Mouse (Mus musculus) liver, postnatal 0 days (tissue): ENCODE data around the gene Cnnm3. TPM values are rescaled to one million over a fixed set of nuclear protein-coding genes. Genes with fewer than 3 reads are reported as not detected.

Experiments used
- ATAC-seq: fragments of 200-750 bp; cut with Nextera tagmentation; 2 replicates; pipeline ENCODE4 v1.8.0; 2017; ENCODE audit warnings: mild to moderate bottlenecking, moderate library complexity
- DNase-seq: peaks from one replicate; pipeline ENCODE4 v3.0.0-alpha.2; 2016
- H3K27ac ChIP-seq: fragments of 300-500 bp; sonication (generic); 2 replicates; pipeline ENCODE4 v1.5.1; 2014; ENCODE audit warnings: antibody characterized with exemption, moderate library complexity, mild to moderate bottlenecking, low read depth
- H3K27me3 ChIP-seq: fragments of 300-500 bp; sonication (generic); 2 replicates; pipeline ENCODE4 v1.6.1; 2014; ENCODE audit warnings: low read length, control low read depth, mixed read lengths; ENCODE audit not compliant: insufficient read depth
- H3K36me3 ChIP-seq: fragments of 300-500 bp; sonication (generic); replicated peaks from 2 replicates; pipeline ENCODE4 v1.6.1; 2014; ENCODE audit warnings: mild to moderate bottlenecking, control low read depth, low read length, moderate library complexity, mixed read lengths; ENCODE audit not compliant: insufficient read depth
- H3K4me1 ChIP-seq: fragments of 300-500 bp; sonication (generic); 2 replicates; pipeline ENCODE4 v1.6.1; 2014; ENCODE audit warnings: antibody characterized with exemption, mild to moderate bottlenecking, control low read depth; ENCODE audit not compliant: insufficient read depth
- H3K4me2 ChIP-seq: fragments of 300-500 bp; sonication (generic); 2 replicates; pipeline ENCODE4 v1.6.1; 2014; ENCODE audit warnings: low read depth, mild to moderate bottlenecking, low read length, moderate library complexity, mixed read lengths
- H3K4me3 ChIP-seq: fragments of 300-500 bp; sonication (generic); 2 replicates; pipeline ENCODE4 v1.5.1; 2014; ENCODE audit warnings: low read depth, low read length
- H3K9ac ChIP-seq: fragments of 300-500 bp; sonication (generic); replicated peaks from 2 replicates; pipeline ENCODE4 v1.6.1; 2014; ENCODE audit warnings: mild to moderate bottlenecking, moderate library complexity
- H3K9me3 ChIP-seq: fragments of 300-500 bp; sonication (generic); 2 replicates; pipeline ENCODE4 v1.6.1; 2016; ENCODE audit warnings: mild to moderate bottlenecking, control low read depth, low read length, mixed read lengths
- CTCF ChIP-seq: sonication (generic); IDR thresholded peaks from 2 replicates; pipeline ENCODE4 v1.5.1; 2016; ENCODE audit warnings: antibody characterized with exemption, low read depth
- EP300 ChIP-seq: IDR thresholded peaks from 2 replicates; pipeline ENCODE4 v1.6.1; 2016; ENCODE audit warnings: antibody characterized with exemption, low read depth, mild to moderate bottlenecking
- WGBS: fragments of 180-500 bp; shearing (Covaris S2); extraction: QIAGEN DNeasy Blood & Tissue Kit; methylation state at CpG from one replicate; pipeline ENCODE4 v1.1.7; 2014; ENCODE audit not compliant: insufficient replicate concordance; 5-methylcytosine and 5-hydroxymethylcytosine counted together
- polyA plus RNA-seq: library from polyadenylated mRNA; unstranded; fragments of >200 nt; fragmentation: Nextera tagmentation; extraction: Ambion mirVana; gene quantifications from 2 replicates; pipeline ENCODE4 v1.2.1, GENCODE M21; 2015

The Cnnm3 gene
- polyA plus RNA-seq, 1 experiment from 2014 or later = 0.92 TPM

DNA sequence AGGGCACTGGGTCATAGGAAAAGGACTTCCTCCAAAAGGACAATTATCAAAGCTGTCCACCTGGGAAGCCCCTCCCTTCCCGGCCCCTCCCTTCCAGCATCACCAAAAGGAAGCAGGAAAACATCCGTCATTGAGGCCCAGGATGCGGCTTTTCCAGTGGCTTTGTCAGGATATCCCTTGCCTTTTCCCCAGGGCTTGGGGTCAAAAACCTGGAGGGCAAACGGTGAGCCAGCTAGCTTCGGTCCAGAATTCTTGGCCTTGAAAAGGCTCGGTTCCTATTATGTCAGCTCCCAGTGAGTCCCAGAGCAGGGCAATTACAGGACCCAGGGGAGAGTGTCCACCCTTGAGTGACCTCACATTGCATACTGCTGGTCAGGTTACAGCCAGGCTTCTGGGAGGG, 49.2 kb downstream of the Cnnm3 start:
- DNase-seq = no peak
- Histone ChIP-seq H3K4me3 (no peak overlapping the region), H3K36me3 (no peaks in the 10 kb centered on the region), H3K27me3 (peaks cover 37% of the 10 kb centered on the region), H3K27ac (no peak overlapping the region), H3K9ac (no peak overlapping the region), H3K4me2 (no peak overlapping the region), H3K4me1 (peaks cover 16% of the 10 kb centered on the region), H3K9me3 (no peaks in the 10 kb centered on the region)
- ATAC-seq = no peak
- 55% methylated on average over 6 of the region's 6 CpGs for WGBS
- TF ChIP-seq EP300 = no peak
- no peak for TF ChIP-seq CTCF

DNA sequence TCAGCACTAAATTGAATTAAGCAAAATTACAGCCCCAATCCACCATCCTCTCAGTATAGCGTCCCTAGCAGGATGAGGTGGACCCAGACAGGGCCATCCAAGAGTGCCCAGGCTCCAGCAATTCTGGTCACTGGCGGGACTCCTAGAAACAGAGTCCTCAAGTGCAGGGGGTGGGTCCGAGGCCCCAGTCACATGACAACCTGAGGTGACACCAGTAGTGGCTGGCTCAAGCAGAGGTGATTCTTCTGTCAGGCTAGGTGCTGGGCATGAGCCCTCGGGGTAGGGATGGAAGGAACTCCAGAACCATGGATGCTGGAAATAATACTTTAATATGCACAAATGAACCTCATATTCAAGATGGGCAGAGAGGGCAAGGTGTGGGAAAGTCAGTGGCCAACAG, 50.7 kb downstream of the Cnnm3 start:
- H3K27me3 ChIP-seq = peaks cover 32% of the 10 kb centered on the region
- no peak overlapping the region for H3K27ac ChIP-seq
- peaks cover 12% of the 10 kb centered on the region; the same call in 1 of the 2 replicates for H3K4me1 ChIP-seq
- ATAC-seq (no peak), DNase-seq (no peak)
- no peak for TF ChIP-seq CTCF
- TF ChIP-seq EP300 = no peak
- no peak overlapping the region for H3K4me3 ChIP-seq
- H3K9ac ChIP-seq = no peak overlapping the region
- no peaks in the 10 kb centered on the region for H3K9me3 ChIP-seq
- 67% methylated on average over 4 of the region's 4 CpGs for WGBS
- no peaks in the 10 kb centered on the region for H3K36me3 ChIP-seq
- H3K4me2 ChIP-seq = no peak overlapping the region

DNA sequence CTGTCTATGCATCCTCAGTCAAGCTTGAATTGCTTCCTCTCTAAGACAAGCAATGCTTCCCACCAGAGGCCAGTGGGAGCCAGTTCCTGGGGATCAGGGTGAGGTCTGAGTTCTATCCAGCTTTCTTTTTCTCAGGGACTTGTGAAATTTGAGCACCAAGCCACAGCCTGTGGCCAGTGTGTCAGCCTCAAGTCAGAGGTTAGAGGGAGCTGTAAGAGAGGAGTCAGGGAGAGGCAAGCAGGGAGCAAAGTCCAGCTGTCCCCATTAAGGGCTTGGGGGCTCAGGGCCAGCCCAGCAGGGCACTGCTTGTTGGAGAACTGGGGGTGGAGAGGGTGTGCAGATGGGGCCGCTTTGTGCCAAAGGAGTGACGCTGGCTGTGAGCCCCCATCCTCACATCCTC, 51.5 kb downstream of the Cnnm3 start:
- TF ChIP-seq CTCF = no peak
- no peak for TF ChIP-seq EP300
- WGBS = 83% methylated on average over 2 of the region's 2 CpGs
- no peak for ATAC-seq
- H3K9me3 ChIP-seq = no peaks in the 10 kb centered on the region
- no peak overlapping the region for H3K9ac ChIP-seq
- H3K36me3 ChIP-seq = no peaks in the 10 kb centered on the region
- no peak for DNase-seq
- H3K27me3 ChIP-seq = peaks cover 24% of the 10 kb centered on the region
- no peak overlapping the region for H3K4me3 ChIP-seq
- no peak overlapping the region for H3K27ac ChIP-seq
- no peak overlapping the region for H3K4me2 ChIP-seq
- peaks cover 12% of the 10 kb centered on the region; the same call in 1 of the 2 replicates for H3K4me1 ChIP-seq

DNA sequence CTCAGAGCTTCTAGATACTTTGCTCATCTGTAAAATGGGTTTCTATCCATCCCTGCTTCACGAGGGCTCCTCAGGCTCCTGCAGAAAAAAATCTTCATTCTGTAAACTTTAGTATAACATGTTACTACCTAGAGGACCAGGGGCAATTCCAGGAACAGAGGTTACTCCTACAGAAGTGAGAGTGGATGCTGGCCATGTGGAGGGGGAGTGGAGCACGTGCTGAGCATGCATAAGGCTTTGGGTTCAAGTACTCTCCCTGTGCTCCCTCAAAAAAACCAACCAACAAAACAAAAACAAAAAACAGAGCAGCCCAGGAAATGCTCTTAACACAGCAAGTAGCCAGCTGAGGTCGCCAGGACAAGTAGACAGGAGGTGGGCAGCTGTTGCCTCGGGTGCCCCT, 52.0 kb downstream of the Cnnm3 start:
- Histone ChIP-seq H3K27me3 (peaks cover 21% of the 10 kb centered on the region), H3K36me3 (no peaks in the 10 kb centered on the region), H3K4me3 (no peak overlapping the region), H3K4me2 (no peak overlapping the region), H3K9me3 (no peaks in the 10 kb centered on the region), H3K9ac (no peak overlapping the region), H3K27ac (no peak overlapping the region), H3K4me1 (peaks cover 11% of the 10 kb centered on the region; the same call in 1 of the 2 replicates)
- WGBS = 59% methylated on average over 4 of the region's 4 CpGs
- DNase-seq (no peak), ATAC-seq (no peak)
- TF ChIP-seq CTCF (no peak), EP300 (no peak)

DNA sequence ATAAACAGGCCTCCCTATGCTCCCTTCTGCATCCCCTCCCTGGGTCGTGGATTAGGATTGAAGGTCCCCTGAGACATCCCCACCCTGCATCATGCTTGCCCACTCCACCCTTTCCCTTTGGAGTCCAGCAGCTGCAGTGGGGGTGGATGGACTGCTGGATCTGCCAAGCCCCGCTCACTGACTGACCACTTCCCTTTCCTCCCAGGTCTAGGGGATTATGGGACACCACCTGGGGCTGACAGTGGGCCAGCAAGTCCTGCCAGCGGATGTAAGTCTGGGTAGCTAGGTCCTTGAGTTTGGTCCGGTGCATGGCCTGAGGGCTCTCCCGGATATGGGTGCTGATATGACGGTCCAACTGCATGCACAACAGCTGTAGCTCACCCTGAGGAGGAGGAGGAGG, 52.4 kb downstream of the Cnnm3 start:
- 53% methylated on average over 6 of the region's 6 CpGs for WGBS
- Histone ChIP-seq H3K9ac (no peak overlapping the region), H3K27me3 (peaks cover 16% of the 10 kb centered on the region; the same call in 1 of the 2 replicates), H3K9me3 (no peaks in the 10 kb centered on the region), H3K4me2 (no peak overlapping the region), H3K4me1 (peaks cover 6% of the 10 kb centered on the region; the same call in 1 of the 2 replicates), H3K4me3 (no peak overlapping the region), H3K36me3 (no peaks in the 10 kb centered on the region), H3K27ac (no peak overlapping the region)
- ATAC-seq (no peak), DNase-seq (no peak)
- TF ChIP-seq CTCF = no peak
- TF ChIP-seq EP300 = no peak

DNA sequence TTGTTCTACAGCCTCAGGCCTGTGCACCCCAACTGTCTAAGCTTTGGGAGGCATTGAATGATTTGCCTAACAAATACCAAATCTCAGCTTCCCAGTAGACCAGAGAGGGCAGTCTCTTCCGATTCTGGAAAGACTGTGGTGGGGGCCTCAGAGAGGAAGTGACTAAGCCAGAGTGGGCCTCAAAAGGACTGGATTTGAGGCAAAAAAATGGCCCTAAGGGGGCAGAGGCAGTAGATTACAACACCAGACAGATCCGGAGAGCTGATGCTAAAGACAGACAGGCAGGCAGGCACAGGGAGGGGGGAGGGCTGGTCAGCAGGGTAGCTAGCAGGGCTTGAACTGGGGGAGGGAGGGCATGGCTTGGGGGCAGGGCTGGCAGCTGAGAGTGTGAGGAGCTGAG, 54.8 kb downstream of the Cnnm3 start:
- Histone ChIP-seq H3K4me1 (peaks cover 15% of the 10 kb centered on the region), H3K9ac (no peak overlapping the region), H3K4me3 (no peak overlapping the region), H3K27me3 (0 out of 2 replicates have a peak, but pooled peaks cover under 1% of the 10 kb centered on the region), H3K27ac (no peak overlapping the region), H3K9me3 (no peaks in the 10 kb centered on the region), H3K36me3 (no peaks in the 10 kb centered on the region), H3K4me2 (no peak overlapping the region)
- WGBS = 11% methylated on average over 2 of the region's 2 CpGs
- no peak for TF ChIP-seq CTCF
- no peak for TF ChIP-seq EP300
- no peak for DNase-seq
- ATAC-seq = no peak
